Mouse (Mus musculus): Measurements from ENCODE around the gene Rnf216. TPM values are rescaled to one million over a fixed set of nuclear protein-coding genes. Genes with fewer than 3 reads are reported as not detected.

The Rnf216 gene
- total and polyA plus RNA-seq, 3 experiments = 15.5 to 30.7 (median 18.2) TPM

DNA sequence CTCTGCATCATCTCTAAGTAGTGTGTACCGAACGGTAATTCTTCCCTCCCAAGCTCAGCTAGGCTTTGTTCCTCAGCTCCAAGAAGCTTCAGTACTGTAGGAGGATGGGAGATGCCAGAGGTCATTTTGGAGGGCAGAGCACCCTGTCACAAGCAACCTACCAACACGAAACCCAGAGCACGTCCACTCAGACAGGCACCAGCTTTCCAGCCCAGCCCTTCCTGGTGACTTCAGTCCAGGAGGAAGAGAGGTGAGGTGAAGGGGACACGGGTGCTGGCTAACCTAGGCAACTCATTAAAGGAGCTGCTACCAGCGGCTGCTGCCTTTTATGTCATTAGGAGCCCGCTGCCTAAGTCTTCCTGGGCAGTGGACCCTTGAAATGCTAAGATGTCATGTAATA lies 81.1 kb downstream of the Rnf216 start:
- Histone ChIP-seq H3K9me3 (replicated peaks; ENCODE audit: low read length) (no peaks in the 10 kb centered on the region), H3K4me1 (ENCODE audit: control insufficient read depth in 1 of 2, insufficient read depth in 2 of 2) (peaks cover 24 to 47% of the 10 kb centered on the region in 2 experiments), H3K79me2 (replicated peaks; ENCODE audit: control insufficient read depth, extremely low read depth, insufficient read depth, poor library complexity, severe bottlenecking) (0 out of 2 replicates have a peak, but pooled peaks cover 3% of the 10 kb centered on the region), H3K4me2 (ENCODE audit: insufficient read depth, low read depth, poor library complexity, severe bottlenecking) (no peak overlapping the region), H3K27ac (ENCODE audit: insufficient read depth, low read depth) (no peak overlapping the region), H3K27me3 (replicated peaks) (no peaks in the 10 kb centered on the region), H3K36me3 (replicated peaks in 1 of 2; ENCODE audit: control insufficient read depth in 1 of 2, insufficient read depth in 1 of 2, low read length in 1 of 2) (peaks cover 37 to 76% of the 10 kb centered on the region in 2 experiments), H3K9ac (ENCODE audit: insufficient read depth, low read depth) (no peak overlapping the region), H3K4me3 (replicated peaks in 1 of 3; ENCODE audit: low read depth in 2 of 3, low read length in 2 of 3, poor library complexity in 1 of 3) (no peak overlapping the region)
- dilution Hi-C loops (cut with MboI; ENCODE audit: extremely low pct_ligation_motif_present, extremely low pct_unique_long_range_greater_than_20kb, low sequenced_read_pairs) = no loop called here
- TF ChIP-seq JUND (conservative IDR thresholded peaks at IDR 0.05; ENCODE audit: low read depth, low read length) (no peak), ZKSCAN1 (IDR thresholded peaks at IDR 0.05; ENCODE audit: borderline replicate concordance, low read depth, low read length) (no peak), POLR2A (IDR thresholded peaks at IDR 0.05; ENCODE audit: low read depth, low read length) (no peak), MYC (IDR thresholded peaks at IDR 0.05; ENCODE audit: low read depth, low read length) (no peak), TBP (conservative IDR thresholded peaks at IDR 0.05; ENCODE audit: low read depth, low read length) (no peak), ZMIZ1 (IDR thresholded peaks at IDR 0.05; ENCODE audit: low read depth, low read length) (no peak), POLR2AphosphoS2 (IDR thresholded peaks at IDR 0.05; ENCODE audit: low read depth, low read length) (no peak), USF2 (conservative IDR thresholded peaks at IDR 0.05; ENCODE audit: low read depth, low read length) (no peak), IRF4 (IDR thresholded peaks at IDR 0.05; ENCODE audit: low read depth, low read length) (no peak), MEF2A (IDR thresholded peaks at IDR 0.05; ENCODE audit: borderline replicate concordance, low read depth, low read length) (no peak), SIN3A (IDR thresholded peaks at IDR 0.05; ENCODE audit: low read length) (no peak), HCFC1 (IDR thresholded peaks at IDR 0.05; ENCODE audit: low read depth, low read length) (no peak), JUN (IDR thresholded peaks at IDR 0.05; ENCODE audit: insufficient read depth, low read depth, low read length) (no peak), GABPA (IDR thresholded peaks at IDR 0.05; ENCODE audit: insufficient replicate concordance, low read depth, low read length) (no peak), MAFK (IDR thresholded peaks at IDR 0.05; ENCODE audit: insufficient replicate concordance, low read length) (no peak), ZNF384 (IDR thresholded peaks at IDR 0.05; ENCODE audit: low read depth, low read length) (no peak), MAX (IDR thresholded peaks at IDR 0.05; ENCODE audit: low read length) (no peak), TCF12 (IDR thresholded peaks at IDR 0.05; ENCODE audit: low read depth, low read length) (no peak), ELF1 (IDR thresholded peaks at IDR 0.05; ENCODE audit: low read depth, low read length) (no peak), ZC3H11A (IDR thresholded peaks at IDR 0.05; ENCODE audit: low read depth, low read length) (no peak)
- no peak for DNase-seq (ENCODE audit: extremely low read depth)
- in situ Hi-C loops (cut with MboI; ENCODE audit: low pct_ligation_motif_present, low pct_unique_long_range_greater_than_20kb, low sequenced_read_pairs) = no loop called here

DNA sequence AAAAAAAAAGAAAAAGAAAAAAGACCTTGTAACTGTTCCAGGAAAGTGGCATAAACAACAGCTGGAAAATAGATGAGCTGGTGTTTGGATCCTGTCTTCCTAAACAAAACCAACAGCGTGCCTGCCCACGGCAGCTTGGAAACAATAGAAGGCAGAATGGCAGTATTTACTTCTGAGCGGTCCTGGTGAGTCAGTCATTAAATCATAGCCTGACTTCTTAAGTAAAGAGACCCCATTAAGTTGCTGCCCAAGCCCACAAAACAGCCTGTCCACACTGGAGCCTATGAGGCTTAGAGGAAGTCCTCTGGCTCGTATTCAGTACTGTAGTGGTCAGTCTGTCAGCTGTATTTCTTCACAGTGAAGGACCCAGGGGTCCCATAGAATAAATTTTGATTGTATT lies 81.6 kb downstream of the Rnf216 start:
- Histone ChIP-seq H3K79me2 (replicated peaks; ENCODE audit: control insufficient read depth, extremely low read depth, insufficient read depth, poor library complexity, severe bottlenecking) (0 out of 2 replicates have a peak, but pooled peaks cover 3% of the 10 kb centered on the region), H3K36me3 (replicated peaks in 1 of 2; ENCODE audit: control insufficient read depth in 1 of 2, insufficient read depth in 1 of 2, low read length in 1 of 2) (peaks cover 42 to 81% of the 10 kb centered on the region in 2 experiments), H3K4me3 (replicated peaks in 1 of 3; ENCODE audit: low read depth in 2 of 3, low read length in 2 of 3, poor library complexity in 1 of 3) (no peak overlapping the region), H3K27me3 (replicated peaks) (no peaks in the 10 kb centered on the region), H3K4me1 (ENCODE audit: control insufficient read depth in 1 of 2, insufficient read depth in 2 of 2) (peaks cover 24 to 45% of the 10 kb centered on the region in 2 experiments), H3K4me2 (ENCODE audit: insufficient read depth, low read depth, poor library complexity, severe bottlenecking) (no peak overlapping the region), H3K9ac (ENCODE audit: insufficient read depth, low read depth) (no peak overlapping the region), H3K27ac (ENCODE audit: insufficient read depth, low read depth) (no peak overlapping the region), H3K9me3 (replicated peaks; ENCODE audit: low read length) (no peaks in the 10 kb centered on the region)
- dilution Hi-C loops (cut with MboI; ENCODE audit: extremely low pct_ligation_motif_present, extremely low pct_unique_long_range_greater_than_20kb, low sequenced_read_pairs) = no loop called here
- DNase-seq (ENCODE audit: extremely low read depth) = no peak
- in situ Hi-C loops (cut with MboI; ENCODE audit: low pct_ligation_motif_present, low pct_unique_long_range_greater_than_20kb, low sequenced_read_pairs) = no loop called here
- no peak for TF ChIP-seq CTCF (conservative IDR thresholded peaks at IDR 0.05 in 1 of 2, IDR thresholded peaks at IDR 0.05 in 1 of 2; ENCODE audit: low read depth in 2 of 2, low read length in 2 of 2)
- TF ChIP-seq MAFK (IDR thresholded peaks at IDR 0.05; ENCODE audit: insufficient replicate concordance, low read length) = no peak
- TF ChIP-seq MEF2A (IDR thresholded peaks at IDR 0.05; ENCODE audit: borderline replicate concordance, low read depth, low read length) = no peak
- TF ChIP-seq JUND (conservative IDR thresholded peaks at IDR 0.05; ENCODE audit: low read depth, low read length) = no peak
- TF ChIP-seq JUN (IDR thresholded peaks at IDR 0.05; ENCODE audit: insufficient read depth, low read depth, low read length) = no peak

All from CH12.LX (cell line).